Mouse (Mus musculus): ENCODE data around the gene Adamts12. TPM values are rescaled to one million over a fixed set of nuclear protein-coding genes. Genes with fewer than 3 reads are reported as not detected.

Gene Adamts12
- total RNA-seq, 2 experiments from 2014 or later, result 0.39 to 0.66 TPM

GRCm38 (mm10) chr15:11246402-11246801, 181.8 kb downstream of the Adamts12 start:
- intact Hi-C loops (cut with DNase I), result no loop called here
- DNase-seq (ENCODE audit: low spot score in 2 of 2), result no peak

- DNase-seq (ENCODE audit: low spot score in 2 of 2), result no peak
- intact Hi-C loops (cut with DNase I), result no loop called here
These were observed 214.9 kb downstream of the Adamts12 start for GRCm38 (mm10) chr15:11279273-11280080.

GRCm38 (mm10) chr15:11280689-11281264, 216.2 kb downstream of the Adamts12 start:
- intact Hi-C loops (cut with DNase I), result no loop called here
- no peak for DNase-seq (ENCODE audit: low spot score in 2 of 2)

GRCm38 (mm10) chr15:11283171-11283570, 218.6 kb downstream of the Adamts12 start:
- no peak for DNase-seq (ENCODE audit: low spot score in 2 of 2)
- intact Hi-C loops (cut with DNase I), result no loop called here

- DNase-seq (ENCODE audit: low spot score in 2 of 2), result no peak
- intact Hi-C loops (cut with DNase I), result no loop called here
These were observed 223.2 kb downstream of the Adamts12 start for GRCm38 (mm10) chr15:11287780-11288179.

GRCm38 (mm10) chr15:11292246-11292645, 227.7 kb downstream of the Adamts12 start:
- peak in 1 of 2 experiments; percentile 12 for DNase-seq (ENCODE audit: low spot score in 2 of 2)
- intact Hi-C loops (cut with DNase I), result no loop called here

GRCm38 (mm10) chr15:11295016-11295415, 230.4 kb downstream of the Adamts12 start:
- no peak for DNase-seq (ENCODE audit: low spot score in 2 of 2)
- intact Hi-C loops (cut with DNase I), result no loop called here

- no peak for DNase-seq (ENCODE audit: low spot score in 2 of 2)
- intact Hi-C loops (cut with DNase I), result no loop called here
These were observed 233.4 kb downstream of the Adamts12 start for GRCm38 (mm10) chr15:11297960-11298359.

GRCm38 (mm10) chr15:11317077-11317476, 252.5 kb downstream of the Adamts12 start:
- no peak for DNase-seq (ENCODE audit: low spot score in 2 of 2)
- intact Hi-C loops (cut with DNase I), result no loop called here

- DNase-seq (ENCODE audit: low spot score in 2 of 2), result peak; percentile 17 to 53
- intact Hi-C loops (cut with DNase I), result loop anchor here (1.0 to 5.0 kb wide), 3 partner anchors 57 to 400 kb away; no protein-coding TSS in a partner anchor
These were observed 255.9 kb downstream of the Adamts12 start for GRCm38 (mm10) chr15:11320481-11320880.

- intact Hi-C loops (cut with DNase I), result no loop called here
- peak in 1 of 2 experiments; percentile 13 for DNase-seq (ENCODE audit: low spot score in 2 of 2)
These were observed 275.0 kb downstream of the Adamts12 start for GRCm38 (mm10) chr15:11339467-11340180.

GRCm38 (mm10) chr15:11355865-11356264, 291.3 kb downstream of the Adamts12 start:
- intact Hi-C loops (cut with DNase I), result no loop called here
- no peak for DNase-seq (ENCODE audit: low spot score in 2 of 2)

- no peak for DNase-seq (ENCODE audit: low spot score in 2 of 2)
- intact Hi-C loops (cut with DNase I), result no loop called here
These were observed 292.9 kb downstream of the Adamts12 start for GRCm38 (mm10) chr15:11357501-11357900.

- no peak for DNase-seq (ENCODE audit: low spot score in 2 of 2)
- intact Hi-C loops (cut with DNase I), result no loop called here
These were observed 296.3 kb downstream of the Adamts12 start for GRCm38 (mm10) chr15:11360888-11361287.

GRCm38 (mm10) chr15:11361824-11362223, 297.2 kb downstream of the Adamts12 start:
- DNase-seq (ENCODE audit: low spot score in 2 of 2), result no peak
- intact Hi-C loops (cut with DNase I), result no loop called here

- DNase-seq (ENCODE audit: low spot score in 2 of 2), result no peak
- intact Hi-C loops (cut with DNase I), result no loop called here
These were observed 299.5 kb downstream of the Adamts12 start for GRCm38 (mm10) chr15:11364112-11364511.

GRCm38 (mm10) chr15:11364795-11365194, 300.2 kb downstream of the Adamts12 start:
- intact Hi-C loops (cut with DNase I), result no loop called here
- peak; percentile 65 to 91 for DNase-seq (ENCODE audit: low spot score in 2 of 2)

- intact Hi-C loops (cut with DNase I), result no loop called here
- DNase-seq (ENCODE audit: low spot score in 2 of 2), result no peak
These were observed 305.0 kb downstream of the Adamts12 start for GRCm38 (mm10) chr15:11369572-11369971.

- intact Hi-C loops (cut with DNase I), result no loop called here
- DNase-seq (ENCODE audit: low spot score in 2 of 2), result no peak
These were observed 306.0 kb downstream of the Adamts12 start for GRCm38 (mm10) chr15:11370477-11371085.
